Mouse (Mus musculus): Measurements from ENCODE around the gene Fkbp4.

Gene Fkbp4

GRCm38 (mm10) chr6:128436356-128437005 lies 2.0 kb downstream of the Fkbp4 start:
- no peak for DNase-seq

GRCm38 (mm10) chr6:128435474-128435873 lies 3.0 kb downstream of the Fkbp4 start:
- DNase-seq = peak; percentile 90 to 92

GRCm38 (mm10) chr6:128433566-128433965 lies 4.9 kb downstream of the Fkbp4 start:
- no peak for DNase-seq

- DNase-seq = no peak
Observed at GRCm38 (mm10) chr6:128432356-128432915, 6.0 kb downstream of the Fkbp4 start.

- DNase-seq = no peak
Observed at GRCm38 (mm10) chr6:128429826-128430225, 8.7 kb downstream of the Fkbp4 start.

- no peak for DNase-seq
Observed at GRCm38 (mm10) chr6:128429300-128429699, 9.2 kb downstream of the Fkbp4 start.

GRCm38 (mm10) chr6:128427571-128427970 lies 10.9 kb downstream of the Fkbp4 start:
- no peak for DNase-seq

GRCm38 (mm10) chr6:128425046-128425445 lies 13.4 kb downstream of the Fkbp4 start:
- no peak for DNase-seq

GRCm38 (mm10) chr6:128424269-128425019 lies 14.0 kb downstream of the Fkbp4 start, which contains the start of gene Itfg2:
Gene Itfg2 (minus strand): TSS chr6:128424931.
- DNase-seq = peak; percentile 97 to 98

GRCm38 (mm10) chr6:128423496-128424268 lies 14.8 kb downstream of the Fkbp4 start:
- no peak for DNase-seq

- no peak for DNase-seq
Observed at GRCm38 (mm10) chr6:128421480-128421879, 17.0 kb downstream of the Fkbp4 start.

GRCm38 (mm10) chr6:128421036-128421435 lies 17.4 kb downstream of the Fkbp4 start:
- no peak for DNase-seq

- no peak for DNase-seq
Observed at GRCm38 (mm10) chr6:128418076-128418475, 20.4 kb downstream of the Fkbp4 start.

- no peak for DNase-seq
Observed at GRCm38 (mm10) chr6:128416169-128416568, 22.3 kb downstream of the Fkbp4 start.

GRCm38 (mm10) chr6:128411115-128411514 lies 27.4 kb downstream of the Fkbp4 start:
- peak; percentile 67 to 89 for DNase-seq

GRCm38 (mm10) chr6:128410305-128410704 lies 28.2 kb downstream of the Fkbp4 start:
- no peak for DNase-seq

- peak in 1 of 2 experiments; percentile 57 for DNase-seq
Observed at GRCm38 (mm10) chr6:128408544-128409125, 29.8 kb downstream of the Fkbp4 start.

- no peak for DNase-seq
Observed at GRCm38 (mm10) chr6:128404708-128405107, 33.8 kb downstream of the Fkbp4 start.

- DNase-seq = peak; percentile 54 to 57
Observed at GRCm38 (mm10) chr6:128399421-128400185, 38.9 kb downstream of the Fkbp4 start.

- DNase-seq = no peak
Observed at GRCm38 (mm10) chr6:128398996-128399395, 39.5 kb downstream of the Fkbp4 start, which contains the start of gene Nrip2. Gene Nrip2 (plus strand): TSS chr6:128399296.

- peak; percentile 72 to 85 for DNase-seq
Observed at GRCm38 (mm10) chr6:128397574-128398261, 40.8 kb downstream of the Fkbp4 start.

Measured in kidney, postnatal 25 days (tissue).